In the genomic region with DNA sequence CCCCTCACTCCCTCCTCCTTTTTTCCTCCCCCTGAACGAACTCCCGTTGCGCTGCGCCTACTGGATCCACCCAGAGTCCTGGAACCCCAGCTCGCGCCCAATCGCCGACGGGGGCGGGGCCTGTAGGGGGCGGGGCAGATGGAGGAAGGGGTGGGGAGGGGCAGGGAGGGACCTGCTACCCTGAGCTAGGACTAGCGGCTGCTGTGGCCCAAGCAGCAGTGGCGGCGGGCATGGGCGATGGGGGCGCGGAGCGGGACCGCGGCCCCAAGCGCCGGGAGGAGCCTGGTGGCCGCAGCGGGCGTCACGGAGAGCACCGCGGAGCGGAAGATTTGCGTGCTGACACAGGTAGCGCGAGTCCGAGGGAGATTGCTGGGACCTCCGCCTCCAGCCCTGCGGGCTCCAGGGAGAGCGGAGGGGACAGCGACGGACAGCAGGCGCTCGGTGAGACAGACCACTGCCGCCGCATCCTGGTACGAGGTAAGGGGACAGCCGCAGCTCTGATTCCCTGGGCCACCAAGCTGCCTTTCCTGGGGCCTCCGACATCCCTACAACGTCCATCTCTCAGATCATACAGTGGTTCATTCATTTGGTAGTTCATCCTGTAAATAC, we compare ENCODE assay signal across 9 mouse cellular contexts. TPM values are rescaled to one million over a fixed set of nuclear protein-coding genes. Genes with fewer than 3 reads are reported as not detected.
DNase-seq lines count a peak whose midpoint lies in the region; ATAC-seq and TF ChIP-seq lines count a peak whose summit lies in the region.
"Had no signal": no experiment of that assay in that cellular context is flagged by ENCODE, and none has a peak within 500 bp of the region (broad histone marks: within the 10 kb centered on the region; RNA-seq: fewer than 3 reads in every experiment).

Gene Vax2, plus strand, starts transcription at position 198 of the 609 bp plus-strand sequence.

- peaks cover 90% of the 10 kb centered on the region for H3K27me3 ChIP-seq in hindbrain, postnatal 0 days (ENCODE audit: insufficient read depth, low read length)
- H3K27me3 ChIP-seq in liver, embryonic 13.5 days, result peaks cover 100% of the 10 kb centered on the region

- no peaks in the 10 kb centered on the region for H3K4me1 ChIP-seq in bone marrow macrophage, adult 2 months (ENCODE audit: control insufficient read depth, insufficient read depth, low read length)
- H3K4me1 ChIP-seq in hindbrain, postnatal 0 days (ENCODE audit: insufficient read depth, low read length), result 0 out of 2 replicates have a peak, but pooled peaks cover 5% of the 10 kb centered on the region
- H3K4me1 ChIP-seq in liver, embryonic 13.5 days (replicated peaks), result peaks cover 12% of the 10 kb centered on the region

- H3K27ac ChIP-seq in bone marrow macrophage, adult 2 months (ENCODE audit: insufficient read depth, low read depth, low read length), result no peak within 1 kb of the TSS
- H3K27ac ChIP-seq in gastrocnemius, adult 2 months, result no peak within 1 kb of the TSS
- H3K27ac ChIP-seq in hindbrain, postnatal 0 days, result no peak within 1 kb of the TSS
- no peak within 1 kb of the TSS for H3K27ac ChIP-seq in liver, embryonic 13.5 days

- intact Hi-C loops in gastrocnemius, adult 2 months (cut with DNase I), result no loop called here
- intact Hi-C loops in left cerebral cortex, postnatal 25 days (cut with DNase I), result loop anchor here (10.0 kb wide), 2 partner anchors 636 to 874 kb away; partner anchors contain the start of genes Pcgf1 and Tlx2

- H3K36me3 ChIP-seq in hindbrain, postnatal 0 days (ENCODE audit: insufficient read depth, low read length), result no peaks in the 10 kb centered on the region
- no peaks in the 10 kb centered on the region for H3K36me3 ChIP-seq in liver, embryonic 13.5 days

- H3K4me3 ChIP-seq in bone marrow macrophage, adult 2 months (ENCODE audit: insufficient read depth, low read length), result peak within 1 kb of the TSS; percentile 35
- H3K4me3 ChIP-seq in gastrocnemius, adult 2 months, result peak within 1 kb of the TSS; percentile 71
- H3K4me3 ChIP-seq in hindbrain, postnatal 0 days (ENCODE audit: low read length), result peak within 1 kb of the TSS; percentile 34
- H3K4me3 ChIP-seq in liver, embryonic 13.5 days (replicated peaks), result peak within 1 kb of the TSS; percentile 45

- peak; percentile 97 for DNase-seq in ES-CJ7 (ENCODE audit: low read depth, low spot score)
- DNase-seq in gastrocnemius, adult 2 months, result peak; percentile 85
- peak; percentile 47 for DNase-seq in hindbrain, postnatal 0 days (ENCODE audit: low spot score)
- DNase-seq in liver, embryonic 13.5 days, result peak; percentile 45
- peak; percentile 93 for DNase-seq in neural tube, embryonic 10.5 days (ENCODE audit: extremely low spot score, low spot score)
- DNase-seq in yolk sac, embryonic 10.5 days (ENCODE audit: low spot score), result peak; percentile 92
- DNase-seq in left cerebral cortex, postnatal 25 days (ENCODE audit: low spot score in 2 of 2), result no peak

- 1% methylated on average over 46 of the region's 46 CpGs for WGBS in hindbrain, postnatal 0 days
- WGBS in liver, embryonic 13.5 days (ENCODE audit: insufficient replicate concordance), result 2% methylated on average over 46 of the region's 46 CpGs

- H3K4me2 ChIP-seq in hindbrain, postnatal 0 days (ENCODE audit: low read depth, low read length), result peak within 1 kb of the TSS; percentile 51
- H3K4me2 ChIP-seq in liver, embryonic 13.5 days, result peak within 1 kb of the TSS; percentile 63

- no peak within 1 kb of the TSS for H3K9ac ChIP-seq in hindbrain, postnatal 0 days (replicated peaks; ENCODE audit: low read length)
- no peak within 1 kb of the TSS for H3K9ac ChIP-seq in liver, embryonic 13.5 days

- peak; percentile 64 for ATAC-seq in hindbrain, postnatal 0 days
- ATAC-seq in liver, embryonic 13.5 days (ENCODE audit: low read depth), result peak; percentile 79

- no peaks in the 10 kb centered on the region for H3K9me3 ChIP-seq in hindbrain, postnatal 0 days (ENCODE audit: low read length)
- no peaks in the 10 kb centered on the region for H3K9me3 ChIP-seq in liver, embryonic 13.5 days (replicated peaks)

- TF ChIP-seq POLR2A in bone marrow macrophage, adult 2 months (IDR thresholded peaks at IDR 0.05; ENCODE audit: borderline replicate concordance, low read depth, low read length), result no peak

- no peak for TF ChIP-seq CTCF in bone marrow macrophage, adult 2 months (IDR thresholded peaks at IDR 0.05; ENCODE audit: low read depth, low read length)
- no peak for TF ChIP-seq CTCF in gastrocnemius, adult 2 months (IDR thresholded peaks at IDR 0.05)
- no peak for TF ChIP-seq CTCF in hindbrain, postnatal 0 days (IDR thresholded peaks at IDR 0.05; ENCODE audit: low read depth)

RNA-seq across cellular contexts. Expression of gene Vax2, which starts in this region (rescaled TPM):
- not detected in 2 replicates for polyA plus RNA-seq in bone marrow macrophage, adult 2 months (2012; ENCODE audit: insufficient read depth, insufficient read length, missing spikeins)
- not detected for total RNA-seq in gastrocnemius, adult 2 months (2021)
- not detected in 2 replicates for total RNA-seq in hindbrain, postnatal 0 days (2014; rRNA removed)
- not detected in 2 replicates for polyA plus RNA-seq in hindbrain, postnatal 0 days (2015; fragmentation: Nextera tagmentation; extraction: Ambion mirVana)
- polyA plus RNA-seq in liver, embryonic 13.5 days (2015; fragmentation: Nextera tagmentation; extraction: Ambion mirVana), result not detected in 2 replicates
- total RNA-seq in left cerebral cortex, postnatal 25 days (2021), result not detected
- total RNA-seq: gastrocnemius, postnatal 4 days had no signal

Comparison
In these comparisons a context has a peak if more than half of its experiments do, and no peak if none do; other contexts are left out.
1. Peak in DNase-seq and H3K4me3 ChIP-seq in gastrocnemius, adult 2 months; RNA of the gene not detected or under 1 TPM.
2. Peak in DNase-seq, ATAC-seq, H3K4me3 ChIP-seq and H3K4me2 ChIP-seq in hindbrain, postnatal 0 days; RNA of the gene not detected or under 1 TPM.
3. Peak in DNase-seq, ATAC-seq, H3K4me3 ChIP-seq and H3K4me2 ChIP-seq in liver, embryonic 13.5 days; RNA of the gene not detected or under 1 TPM.
4. DNase-seq: peak in ES-CJ7 (single experiment), neural tube, embryonic 10.5 days (single experiment) and yolk sac, embryonic 10.5 days (single experiment); none in left cerebral cortex, postnatal 25 days (0 of 2).
5. Peak in every context shown above with its lines, with median percentiles within 50 percentile points of each other: H3K4me3 ChIP-seq.